Comparison of ENCODE assay signal across 8 mouse cellular contexts in the genomic region with DNA sequence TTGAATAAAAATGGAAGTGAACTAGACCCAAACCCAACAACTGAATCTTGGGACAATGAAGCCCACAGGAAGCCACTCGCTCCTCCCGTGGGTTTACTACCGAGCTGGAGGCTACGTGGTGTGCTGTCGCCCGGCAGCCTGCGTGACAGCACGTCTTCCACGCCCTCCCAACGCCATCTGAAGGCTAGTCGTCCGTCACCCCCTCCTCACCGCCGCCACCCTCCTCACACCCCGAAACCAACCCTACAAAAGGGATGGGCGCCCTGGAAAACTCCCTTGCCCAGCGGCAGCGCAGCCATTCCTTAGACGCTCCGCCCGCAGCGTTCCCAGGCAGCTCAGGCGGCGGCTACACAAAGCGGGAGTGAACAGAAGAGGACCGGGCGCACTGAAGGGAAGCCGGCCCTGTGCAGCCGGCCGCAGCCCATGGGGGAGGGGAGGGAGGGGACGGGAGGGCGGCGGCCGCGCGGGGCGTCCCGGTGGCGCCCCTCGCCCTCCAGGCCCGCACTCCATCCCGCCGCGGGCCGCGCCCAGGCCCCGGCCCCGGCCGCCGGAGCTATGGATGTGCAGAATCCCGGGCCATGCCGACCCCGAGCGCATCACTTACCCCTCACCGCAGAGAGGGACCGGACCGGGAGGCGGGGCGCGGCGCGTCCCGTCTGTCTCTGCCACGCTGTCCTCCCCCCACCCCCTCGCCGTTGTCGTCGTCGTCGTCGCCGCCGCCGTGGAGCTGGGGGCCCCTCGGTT. TPM values are rescaled to one million over a fixed set of nuclear protein-coding genes. Genes with fewer than 3 reads are reported as not detected.
A peak's percentile ranks its signal among the peaks of the same experiment; 100 is the strongest.
DNase-seq lines count a peak whose midpoint lies in the region; ATAC-seq and TF ChIP-seq lines count a peak whose summit lies in the region.

No protein-coding gene starts in this region.

- H3K9me3 ChIP-seq in heart, embryonic 12.5 days (replicated peaks): no peaks in the 10 kb centered on the region
- H3K9me3 ChIP-seq in liver, embryonic 16.5 days (replicated peaks; ENCODE audit: control insufficient read depth, low read length): no peaks in the 10 kb centered on the region
- no peaks in the 10 kb centered on the region for H3K9me3 ChIP-seq in neural tube, embryonic 12.5 days
- H3K9me3 ChIP-seq in stomach, embryonic 16.5 days (replicated peaks; ENCODE audit: control insufficient read depth, low read length): no peaks in the 10 kb centered on the region

- peak overlapping the region; percentile 98 for H3K9ac ChIP-seq in heart, embryonic 12.5 days
- peak overlapping the region; percentile 96 for H3K9ac ChIP-seq in liver, embryonic 16.5 days (ENCODE audit: low read depth, low read length)
- peak overlapping the region; percentile 97 for H3K9ac ChIP-seq in neural tube, embryonic 12.5 days
- peak overlapping the region; percentile 77 for H3K9ac ChIP-seq in stomach, embryonic 16.5 days (ENCODE audit: low read length)

- TF ChIP-seq POLR2A in bone marrow macrophage, adult 2 months (IDR thresholded peaks at IDR 0.05; ENCODE audit: borderline replicate concordance, low read depth, low read length): no peak

- under 1% methylated on average over 63 of the region's 75 CpGs for WGBS in heart, embryonic 12.5 days
- under 1% methylated on average over 71 of the region's 75 CpGs for WGBS in liver, embryonic 16.5 days (ENCODE audit: insufficient replicate concordance)
- under 1% methylated on average over 75 of the region's 75 CpGs for WGBS in neural tube, embryonic 12.5 days
- under 1% methylated on average over 56 of the region's 75 CpGs for WGBS in stomach, embryonic 16.5 days

- H3K4me3 ChIP-seq in bone marrow macrophage, adult 2 months (ENCODE audit: insufficient read depth, low read length): peak overlapping the region; percentile 74
- peak overlapping the region; percentile 98 for H3K4me3 ChIP-seq in heart, embryonic 12.5 days
- H3K4me3 ChIP-seq in liver, embryonic 16.5 days (ENCODE audit: low read depth, low read length): peak overlapping the region; percentile 97
- peak overlapping the region; percentile 92 for H3K4me3 ChIP-seq in neural tube, embryonic 12.5 days
- peak overlapping the region; percentile 60 for H3K4me3 ChIP-seq in stomach, embryonic 16.5 days (replicated peaks; ENCODE audit: low read length)

- peaks cover 30% of the 10 kb centered on the region for H3K4me1 ChIP-seq in bone marrow macrophage, adult 2 months (ENCODE audit: control insufficient read depth, insufficient read depth, low read length)
- H3K4me1 ChIP-seq in heart, embryonic 12.5 days (replicated peaks): peaks cover 20% of the 10 kb centered on the region
- peaks cover 22% of the 10 kb centered on the region for H3K4me1 ChIP-seq in liver, embryonic 16.5 days (ENCODE audit: control insufficient read depth, low read depth, low read length)
- peaks cover 13% of the 10 kb centered on the region; the same call in 1 of the 2 replicates for H3K4me1 ChIP-seq in neural tube, embryonic 12.5 days
- H3K4me1 ChIP-seq in stomach, embryonic 16.5 days (ENCODE audit: control insufficient read depth, insufficient read depth, low read length): peaks cover 8% of the 10 kb centered on the region

- peak; percentile 51 for ATAC-seq in erythroblast, adult 5-6 weeks (replicated peaks; ENCODE audit: low FRiP score, poor library complexity, severe bottlenecking)
- peak; percentile 72 for ATAC-seq in heart, embryonic 12.5 days (ENCODE audit: insufficient number of reproducible peaks, low FRiP score)
- ATAC-seq in liver, embryonic 16.5 days (ENCODE audit: low read depth): peak; percentile 51
- peak; percentile 62 for ATAC-seq in neural tube, embryonic 12.5 days (ENCODE audit: low FRiP score, low read depth)
- peak; percentile 48 for ATAC-seq in stomach, embryonic 16.5 days (ENCODE audit: insufficient read depth, low FRiP score)

- no peak for TF ChIP-seq CTCF in bone marrow macrophage, adult 2 months (IDR thresholded peaks at IDR 0.05; ENCODE audit: low read depth, low read length)

- peak overlapping the region; percentile 74 for H3K4me2 ChIP-seq in heart, embryonic 12.5 days
- H3K4me2 ChIP-seq in liver, embryonic 16.5 days (ENCODE audit: low read depth, low read length): peak overlapping the region; percentile 83
- peak overlapping the region; percentile 72 for H3K4me2 ChIP-seq in neural tube, embryonic 12.5 days (replicated peaks)
- H3K4me2 ChIP-seq in stomach, embryonic 16.5 days (ENCODE audit: low read depth, low read length): peak overlapping the region; percentile 61

- no peaks in the 10 kb centered on the region for H3K36me3 ChIP-seq in heart, embryonic 12.5 days
- no peaks in the 10 kb centered on the region for H3K36me3 ChIP-seq in liver, embryonic 16.5 days (ENCODE audit: control insufficient read depth, insufficient read depth)
- no peaks in the 10 kb centered on the region for H3K36me3 ChIP-seq in neural tube, embryonic 12.5 days
- H3K36me3 ChIP-seq in stomach, embryonic 16.5 days (ENCODE audit: control insufficient read depth, insufficient read depth, low read length): no peaks in the 10 kb centered on the region

- peak; percentile 50 for DNase-seq in CD4-positive helper T cell, adult 2 months (ENCODE audit: low read depth, low spot score)
- peak; percentile 80 for DNase-seq in kidney, postnatal 10 days

- no peaks in the 10 kb centered on the region for H3K27me3 ChIP-seq in heart, embryonic 12.5 days (replicated peaks)
- no peaks in the 10 kb centered on the region for H3K27me3 ChIP-seq in liver, embryonic 16.5 days (ENCODE audit: control insufficient read depth, insufficient read depth, low read depth, low read length)
- H3K27me3 ChIP-seq in neural tube, embryonic 12.5 days (replicated peaks): no peaks in the 10 kb centered on the region
- H3K27me3 ChIP-seq in stomach, embryonic 16.5 days (ENCODE audit: control insufficient read depth, insufficient read depth, low read length): no peaks in the 10 kb centered on the region

- H3K27ac ChIP-seq in bone marrow macrophage, adult 2 months (ENCODE audit: insufficient read depth, low read depth, low read length): peak overlapping the region; percentile 93
- H3K27ac ChIP-seq in heart, embryonic 12.5 days (ENCODE audit: poor library complexity, severe bottlenecking): peak overlapping the region; percentile 100
- peak overlapping the region; percentile 98 for H3K27ac ChIP-seq in liver, embryonic 16.5 days (ENCODE audit: low read length)
- H3K27ac ChIP-seq in neural tube, embryonic 12.5 days: peak overlapping the region; percentile 100
- H3K27ac ChIP-seq in stomach, embryonic 16.5 days (ENCODE audit: low read length): peak overlapping the region; percentile 97

RNA-seq across cellular contexts. Expression of a gene that starts 0.4 kb away (rescaled TPM):
- polyA plus RNA-seq in bone marrow macrophage, adult 2 months (2012; ENCODE audit: insufficient read depth, insufficient read length, missing spikeins): 55.1 and 60.1 TPM in 2 replicates
- 11.5 and 22.4 TPM in 2 replicates for total RNA-seq in erythroblast, adult 5-6 weeks (2015; ENCODE audit: low replicate concordance)
- 12.8 and 23.3 TPM in 2 replicates for total RNA-seq in erythroblast, adult 5-6 weeks (2017; ENCODE audit: low replicate concordance)
- 29.6 and 33.1 TPM in 2 replicates for polyA plus RNA-seq in heart, embryonic 12.5 days (2016; fragmentation: Nextera tagmentation; extraction: Ambion mirVana)
- polyA plus RNA-seq in liver, embryonic 16.5 days (2015; fragmentation: Nextera tagmentation; extraction: Ambion mirVana): 4.5 and 6.4 TPM in 2 replicates
- 85.7 and 92.3 TPM in 2 replicates for polyA plus RNA-seq in neural tube, embryonic 12.5 days (2016; fragmentation: Nextera tagmentation; extraction: Ambion mirVana)
- polyA plus RNA-seq in stomach, embryonic 16.5 days (2015; fragmentation: Nextera tagmentation; extraction: Ambion mirVana): 12.9 and 16.0 TPM in 2 replicates

RNA-seq across cellular contexts. Expression of a gene that starts 1.0 kb away (rescaled TPM):
- polyA plus RNA-seq in bone marrow macrophage, adult 2 months (2012; ENCODE audit: insufficient read depth, insufficient read length, missing spikeins): 24.5 and 26.0 TPM in 2 replicates
- total RNA-seq in erythroblast, adult 5-6 weeks (2015; ENCODE audit: low replicate concordance): 3.1 and 5.0 TPM in 2 replicates
- 6.8 and 9.8 TPM in 2 replicates for total RNA-seq in erythroblast, adult 5-6 weeks (2017; ENCODE audit: low replicate concordance)
- 9.0 and 10.0 TPM in 2 replicates for polyA plus RNA-seq in heart, embryonic 12.5 days (2016; fragmentation: Nextera tagmentation; extraction: Ambion mirVana)
- 4.9 and 5.2 TPM in 2 replicates for polyA plus RNA-seq in liver, embryonic 16.5 days (2015; fragmentation: Nextera tagmentation; extraction: Ambion mirVana)
- 19.4 and 22.0 TPM in 2 replicates for polyA plus RNA-seq in neural tube, embryonic 12.5 days (2016; fragmentation: Nextera tagmentation; extraction: Ambion mirVana)
- 13.5 and 17.4 TPM in 2 replicates for polyA plus RNA-seq in stomach, embryonic 16.5 days (2015; fragmentation: Nextera tagmentation; extraction: Ambion mirVana)

Comparison
In these comparisons a context has a peak if more than half of its experiments do, and no peak if none do; other contexts are left out.
1. Peak in every context shown above with its lines: DNase-seq, ATAC-seq, H3K4me3 ChIP-seq and H3K27ac ChIP-seq.